Mouse (Mus musculus) T-helper 17 cell (primary cell): Measurements from ENCODE around the gene Rnls.
"Not testable (repeated sequence)": the region's sequence is repeated elsewhere in the genome, so short reads cannot be mapped to it uniquely, and the experiment has no call there.

Experiments
- in situ Hi-C, 2 experiments: fragments of 300-600 bp; cut with MboI, MseI; formaldehyde crosslinking; loops; 1 replicate in 1 of 2; 2 replicates in 1 of 2; pipeline ENCODE4 v1.15.1; 2025; ENCODE audit warnings: high pct_unique_total_duplicates in 2 of 2

Gene Rnls

GRCm38 (mm10) chr19:33391651-33392382, at the start of gene Rnls:
Gene Rnls (minus strand): TSS chr19:33392295.
- in situ Hi-C loops, result loop anchor here (10.0 to 25.0 kb wide), 3 partner anchors 193 to 920 kb away; partner anchors contain the start of gene Lipk (in 1 of the 2)

DNA sequence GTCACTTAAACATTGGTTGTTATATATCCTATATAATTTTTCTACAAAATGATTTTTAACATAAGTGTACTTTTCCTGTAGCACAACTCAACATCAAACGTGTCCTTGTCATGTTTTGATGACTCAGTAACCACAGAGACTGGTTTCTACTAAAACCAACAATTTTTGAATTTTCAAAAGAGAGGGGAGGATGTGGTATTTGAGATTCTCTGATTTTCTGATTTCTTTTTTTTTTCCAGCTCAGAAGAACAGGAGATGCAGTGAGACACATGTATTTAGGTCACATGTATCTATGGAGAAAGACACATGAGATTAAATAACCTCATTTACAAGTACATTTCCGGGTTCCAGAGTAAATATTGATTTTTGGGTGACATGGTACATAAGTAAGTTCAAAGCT, 37.4 kb upstream of the Rnls start:
- in situ Hi-C loops, result no loop called here

GRCm38 (mm10) chr19:33419368-33419767, 27.3 kb upstream of the Rnls start:
- in situ Hi-C loops, result not testable (repeated sequence)

DNA sequence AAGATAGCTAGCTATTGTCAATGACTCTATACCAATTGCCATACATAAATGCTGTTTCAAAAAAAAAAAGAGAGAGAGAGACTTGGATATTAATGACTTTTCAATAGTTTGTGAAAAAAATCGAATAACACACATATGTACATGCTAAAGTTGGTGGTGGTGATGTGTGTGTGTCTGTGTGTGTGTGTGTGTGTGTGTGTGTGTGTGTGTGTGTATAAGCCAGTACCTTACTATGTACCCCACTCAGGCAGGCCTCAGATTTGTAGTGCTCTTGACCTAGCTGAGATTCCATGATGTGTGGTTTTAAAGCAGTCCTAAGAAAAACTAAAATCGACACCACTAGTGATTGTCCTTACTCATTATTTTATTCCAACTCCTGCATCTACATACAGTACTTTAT, 11.3 kb downstream of the Rnls start:
- in situ Hi-C loops, result loop anchor here (25.0 kb wide), 2 partner anchors 631 to 931 kb away; partner anchors contain the start of gene Lipk (in 1 of the 2)

GRCm38 (mm10) chr19:33380386-33380785, 11.7 kb downstream of the Rnls start:
- in situ Hi-C loops, result loop anchor here (25.0 kb wide), 2 partner anchors 632 to 932 kb away; partner anchors contain the start of gene Lipk (in 1 of the 2)

GRCm38 (mm10) chr19:33368808-33369207, 23.3 kb downstream of the Rnls start:
- in situ Hi-C loops, result loop anchor here in 1 of 2 experiments (10.0 kb wide), 1 partner anchor 94 kb away; no protein-coding TSS in a partner anchor

GRCm38 (mm10) chr19:33366661-33367060, 25.4 kb downstream of the Rnls start:
- in situ Hi-C loops, result loop anchor here in 1 of 2 experiments (10.0 kb wide), 1 partner anchor 92 kb away; no protein-coding TSS in a partner anchor

GRCm38 (mm10) chr19:33357019-33357418, 35.1 kb downstream of the Rnls start:
- in situ Hi-C loops, result loop anchor here in 1 of 2 experiments (10.0 kb wide), 1 partner anchor 112 kb away; no protein-coding TSS in a partner anchor

GRCm38 (mm10) chr19:33340119-33340518, 52.0 kb downstream of the Rnls start:
- in situ Hi-C loops, result no loop called here

DNA sequence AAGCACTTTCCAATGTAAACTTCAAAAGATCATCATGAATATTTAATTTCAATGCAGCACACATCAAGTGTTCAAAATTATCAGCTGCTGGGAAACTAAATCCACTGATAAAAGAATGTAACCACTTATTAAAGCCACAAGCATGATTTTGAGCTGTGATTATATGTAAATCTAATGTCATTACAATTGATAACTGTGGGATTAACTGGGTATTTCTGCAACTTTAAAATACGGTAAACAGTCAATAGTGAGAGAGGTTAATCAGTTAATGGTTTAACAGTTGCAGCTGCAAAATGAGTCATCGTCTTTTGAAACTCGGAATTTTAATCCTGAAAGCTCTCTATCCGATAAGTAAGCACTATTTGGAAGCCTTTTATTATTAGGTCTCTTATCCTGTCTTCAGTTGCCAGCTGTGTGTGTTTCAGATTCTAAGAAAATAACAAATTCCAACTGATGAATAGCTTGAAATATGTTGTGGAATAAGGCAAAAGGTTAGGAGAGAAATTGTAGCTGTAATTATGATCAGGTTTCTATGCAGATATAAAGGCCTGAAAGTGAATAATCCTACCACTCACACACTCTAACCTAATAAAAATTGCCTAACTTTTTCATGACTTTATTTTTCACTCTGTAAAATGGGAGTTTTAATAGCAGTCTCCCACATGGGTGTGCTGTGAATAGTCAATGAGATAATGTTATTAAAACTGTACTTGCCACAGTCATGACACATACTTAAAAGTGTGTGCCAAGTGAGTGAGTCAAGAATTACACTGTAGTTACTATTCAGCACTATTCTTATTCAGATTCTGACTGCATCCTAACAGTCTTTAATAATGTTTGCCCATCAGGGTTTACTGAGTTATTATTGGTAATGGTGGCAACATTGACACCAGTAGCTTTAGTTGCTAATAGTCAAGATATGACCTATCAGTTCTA, 65.1 kb downstream of the Rnls start:
- in situ Hi-C loops, result no loop called here

GRCm38 (mm10) chr19:33318785-33319184, 73.3 kb downstream of the Rnls start:
- in situ Hi-C loops, result no loop called here

- in situ Hi-C loops, result no loop called here
Observed at GRCm38 (mm10) chr19:33317130-33317529, 75.0 kb downstream of the Rnls start.

DNA sequence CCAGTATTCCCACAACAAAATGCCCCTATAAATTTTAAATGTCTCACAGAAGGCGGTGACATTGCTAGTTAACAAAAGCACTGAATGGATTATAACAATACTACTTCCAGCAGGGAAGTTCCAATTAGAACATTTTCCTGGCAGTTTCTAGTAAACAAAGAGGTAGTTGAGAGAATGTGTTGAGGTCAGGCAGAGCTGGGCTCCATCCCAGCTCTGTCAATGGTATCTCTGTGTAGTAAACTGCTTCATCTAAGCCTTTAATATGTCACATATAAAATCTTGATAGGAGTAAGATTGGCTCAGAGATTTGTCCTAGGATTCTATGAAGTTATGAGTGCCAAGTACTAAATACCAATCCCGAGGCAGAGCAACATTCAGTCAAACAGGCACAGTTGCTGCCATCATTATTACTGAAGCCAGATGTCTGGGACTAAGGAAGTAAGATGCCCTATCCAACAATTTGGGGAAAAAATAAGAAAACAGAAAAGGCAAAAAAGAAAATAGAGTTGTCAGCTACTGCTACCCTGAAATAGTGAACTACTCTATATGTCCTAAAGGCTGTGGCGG, 92.3 kb downstream of the Rnls start:
- in situ Hi-C loops, result no loop called here

GRCm38 (mm10) chr19:33296338-33296737, 95.8 kb downstream of the Rnls start:
- in situ Hi-C loops, result no loop called here

DNA sequence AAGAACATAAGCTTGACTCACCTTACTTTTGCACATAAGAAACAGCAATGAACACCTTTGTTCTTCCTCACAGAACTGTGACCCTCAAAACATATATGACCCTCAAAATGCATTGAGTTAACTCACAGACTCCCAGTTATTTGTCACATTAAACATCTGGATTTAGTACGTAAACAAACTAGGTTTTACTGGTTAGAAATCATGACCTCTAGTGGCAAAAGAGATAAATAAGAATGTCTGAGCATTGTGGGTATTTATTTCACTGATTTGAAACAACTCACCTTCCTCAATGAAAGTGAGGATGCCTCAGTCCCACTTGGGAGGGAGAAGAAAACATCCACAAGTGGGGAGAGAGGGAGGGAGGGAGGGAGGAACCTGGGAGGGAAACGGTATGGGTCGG, 109.1 kb downstream of the Rnls start:
- in situ Hi-C loops, result no loop called here

GRCm38 (mm10) chr19:33276421-33276820, 115.7 kb downstream of the Rnls start:
- in situ Hi-C loops, result loop anchor here in 1 of 2 experiments (10.0 kb wide), 1 partner anchor 88 kb away; no protein-coding TSS in a partner anchor

- in situ Hi-C loops, result loop anchor here in 1 of 2 experiments (10.0 kb wide), 1 partner anchor 91 kb away; no protein-coding TSS in a partner anchor
Observed at GRCm38 (mm10) chr19:33273676-33274075, 118.4 kb downstream of the Rnls start.

DNA sequence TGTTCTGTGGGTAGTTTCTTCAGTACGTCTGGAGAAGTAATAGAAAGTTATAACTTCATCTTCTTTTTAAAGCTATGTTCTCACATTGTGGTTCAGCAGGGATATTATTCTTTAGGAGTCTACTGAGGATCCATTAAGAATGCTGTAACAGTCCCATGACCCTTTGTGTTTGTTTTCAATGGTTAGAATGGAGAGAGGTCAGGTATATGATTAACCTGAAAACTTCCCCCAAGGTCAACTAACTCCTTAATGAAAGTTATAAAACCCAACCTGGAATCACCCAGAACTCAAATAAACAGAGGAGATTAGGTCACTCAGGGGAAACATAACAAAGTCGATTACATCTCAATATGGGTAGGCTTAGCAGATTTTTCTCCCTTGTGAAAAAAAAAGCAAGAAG, 120.5 kb downstream of the Rnls start:
- in situ Hi-C loops, result loop anchor here in 1 of 2 experiments (10.0 kb wide), 1 partner anchor 93 kb away; no protein-coding TSS in a partner anchor

GRCm38 (mm10) chr19:33270231-33270630, 121.9 kb downstream of the Rnls start:
- in situ Hi-C loops, result loop anchor here in 1 of 2 experiments (10.0 kb wide), 1 partner anchor 95 kb away; no protein-coding TSS in a partner anchor

- in situ Hi-C loops, result no loop called here
Observed at GRCm38 (mm10) chr19:33268044-33268443, 124.1 kb downstream of the Rnls start.

DNA sequence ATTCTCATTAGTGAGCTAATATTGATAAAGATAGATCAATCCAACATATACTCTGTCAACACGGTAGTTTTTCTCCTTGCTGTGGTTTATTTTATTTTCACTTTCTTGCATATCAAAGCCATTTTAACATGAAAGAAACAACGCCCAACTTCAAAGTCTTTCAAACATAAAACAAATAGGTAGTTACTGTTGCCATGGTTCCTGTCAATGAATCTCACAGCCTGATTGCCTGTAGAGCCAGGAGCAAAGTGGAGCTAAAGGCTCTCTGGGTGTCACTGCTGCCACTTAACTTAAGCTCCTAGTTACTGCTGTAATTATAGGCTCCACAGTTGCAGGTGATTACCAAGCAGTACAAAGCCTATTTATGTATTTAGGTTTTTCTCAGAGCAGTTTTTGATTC, 126.8 kb downstream of the Rnls start:
- in situ Hi-C loops, result no loop called here
